Mouse (Mus musculus): Measurements from ENCODE around the gene Zfp316.

Zfp316 gene

GRCm38 (mm10) chr5:143269363-143270150 is at the start of gene Zfp316:
Gene Zfp316, minus strand, starts transcription at chr5:143270022.
- DNase-seq (ENCODE audit: low read depth, low spot score) = peak; percentile 89

GRCm38 (mm10) chr5:143317288-143317610 is 47.4 kb upstream of the Zfp316 start:
- no peak for DNase-seq (ENCODE audit: low read depth, low spot score)

DNA sequence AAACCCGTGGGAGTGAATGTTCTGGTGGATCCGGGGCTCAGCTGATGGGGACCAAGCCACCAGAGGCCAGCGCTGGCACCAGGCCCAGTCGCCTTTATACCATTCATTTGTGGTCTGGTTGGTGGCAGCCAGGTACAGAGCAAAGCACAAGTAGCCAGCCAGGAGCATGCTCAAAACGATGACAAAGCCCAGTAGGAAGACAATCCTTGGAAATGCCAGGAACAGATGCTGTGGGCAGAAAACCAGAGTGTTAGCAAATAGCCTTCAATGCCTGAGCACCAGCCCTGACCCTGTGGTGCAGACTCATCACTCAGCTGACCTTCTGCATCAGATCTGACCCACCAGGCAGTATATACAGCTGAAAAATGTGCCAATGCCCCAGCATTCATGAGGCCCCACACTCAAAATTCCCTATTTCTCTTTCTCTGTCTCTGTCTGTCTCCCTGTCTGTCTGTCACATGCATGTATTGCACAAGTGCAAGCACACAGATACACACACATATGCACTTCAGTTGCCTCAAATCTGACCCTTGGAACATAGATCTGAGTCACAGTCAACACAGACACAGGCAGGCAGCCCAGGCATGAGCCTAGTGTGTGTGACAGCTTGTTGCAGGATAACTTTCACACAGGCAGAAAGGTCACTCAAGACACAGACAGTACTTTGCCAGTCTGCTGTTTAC is 46.9 kb upstream of the Zfp316 start:
- DNase-seq (ENCODE audit: low read depth, low spot score) = no peak

GRCm38 (mm10) chr5:143315514-143315888 is 45.7 kb upstream of the Zfp316 start:
- DNase-seq (ENCODE audit: low read depth, low spot score) = no peak

- peak; percentile 92 for DNase-seq (ENCODE audit: low read depth, low spot score)
Measured at GRCm38 (mm10) chr5:143314730-143315513, 45.1 kb upstream of the Zfp316 start, which contains the start of gene E130309D02Rik. Gene E130309D02Rik, minus strand, starts transcription at chr5:143315360.

DNA sequence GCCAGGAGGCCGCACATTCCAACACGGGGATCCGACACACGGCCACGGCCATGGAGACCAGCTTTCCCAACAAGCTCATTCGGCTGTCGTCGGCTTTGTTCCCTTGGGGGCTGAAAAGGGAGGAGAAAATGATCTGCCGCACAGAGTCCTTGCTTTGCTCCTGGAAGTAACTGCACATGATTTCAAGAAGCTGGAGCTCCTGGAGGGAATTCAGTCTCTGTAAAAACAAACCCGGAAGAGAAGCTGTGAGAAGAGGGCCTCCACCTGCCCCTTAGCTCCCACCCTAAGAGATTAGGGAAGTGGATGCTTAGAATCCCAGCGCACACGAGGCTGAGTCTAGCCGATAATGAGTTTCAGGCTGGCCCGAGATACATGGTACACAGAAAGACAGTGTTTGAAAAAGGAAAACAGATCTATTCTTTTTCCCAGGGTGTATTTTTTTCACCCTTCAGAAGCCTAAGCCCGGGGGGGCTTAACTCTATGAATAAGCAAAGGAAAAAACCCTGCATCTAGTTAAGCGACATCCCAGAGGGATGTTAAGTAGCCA is 44.4 kb upstream of the Zfp316 start:
- no peak for DNase-seq (ENCODE audit: low read depth, low spot score)

DNA sequence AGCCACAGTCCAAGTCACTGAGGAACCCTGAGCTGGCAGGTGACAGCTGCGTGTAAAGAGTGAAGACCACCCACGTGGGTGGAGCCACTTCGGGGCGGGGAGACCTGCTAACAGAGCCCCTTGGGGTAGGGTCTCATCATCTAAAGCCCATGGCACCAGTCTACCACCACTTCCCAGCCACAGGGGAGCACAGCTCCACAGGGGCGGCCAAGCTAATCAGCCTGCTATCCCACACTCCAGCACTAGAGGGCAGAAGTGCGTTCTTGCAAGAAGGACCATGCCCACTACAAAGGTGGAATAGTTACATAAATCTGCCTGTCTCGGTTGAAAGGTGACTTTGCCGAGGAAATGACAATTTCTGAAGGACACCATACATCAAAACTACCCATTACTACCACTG is 42.1 kb upstream of the Zfp316 start:
- peak; percentile 92 for DNase-seq (ENCODE audit: low read depth, low spot score)

- no peak for DNase-seq (ENCODE audit: low read depth, low spot score)
Measured at GRCm38 (mm10) chr5:143309916-143310315, 40.1 kb upstream of the Zfp316 start.

- no peak for DNase-seq (ENCODE audit: low read depth, low spot score)
Measured at GRCm38 (mm10) chr5:143308825-143309224, 39.0 kb upstream of the Zfp316 start.

GRCm38 (mm10) chr5:143304251-143304650 is 34.4 kb upstream of the Zfp316 start:
- DNase-seq (ENCODE audit: low read depth, low spot score) = no peak

DNA sequence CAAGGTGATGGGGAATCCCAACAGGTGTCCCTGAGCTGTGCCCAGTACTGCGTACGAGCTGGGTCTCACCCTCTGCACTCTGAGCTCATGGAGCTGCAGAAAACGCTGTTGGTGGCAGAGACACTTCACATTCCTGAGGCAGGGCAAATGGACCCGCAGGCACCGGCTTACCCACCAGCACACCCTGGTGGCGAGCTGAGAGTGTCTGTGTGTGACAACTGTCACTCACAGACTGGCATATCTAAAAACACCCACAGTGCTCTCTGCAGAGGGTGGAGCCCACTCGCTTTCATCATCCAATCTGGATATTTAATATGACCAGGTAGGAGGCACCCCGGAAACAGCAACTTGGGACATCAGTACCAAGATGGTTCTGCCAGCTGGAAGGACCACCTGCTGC is 31.5 kb upstream of the Zfp316 start:
- no peak for DNase-seq (ENCODE audit: low read depth, low spot score)

GRCm38 (mm10) chr5:143299686-143300085 is 29.9 kb upstream of the Zfp316 start:
- peak; percentile 52 for DNase-seq (ENCODE audit: low read depth, low spot score)

DNA sequence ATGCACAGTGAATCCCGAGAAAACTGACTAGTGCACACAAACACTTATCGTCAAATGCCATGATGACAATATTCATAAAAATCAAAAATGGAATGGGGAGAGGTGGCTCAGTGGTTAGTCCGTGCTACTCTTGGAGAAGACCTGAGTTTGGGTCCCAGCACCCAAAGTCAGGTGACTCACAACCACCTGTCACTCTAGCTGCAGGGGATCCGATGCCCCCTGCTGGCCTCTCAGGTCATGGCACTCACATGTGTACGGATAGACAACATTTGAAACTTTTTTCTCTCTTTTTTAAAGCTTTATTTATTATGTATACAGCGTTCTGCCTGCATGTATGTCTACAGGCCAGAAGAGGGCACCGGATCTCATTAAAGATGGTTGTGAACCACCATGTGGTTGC is 28.6 kb upstream of the Zfp316 start:
- no peak for DNase-seq (ENCODE audit: low read depth, low spot score)

GRCm38 (mm10) chr5:143297986-143298385 is 28.2 kb upstream of the Zfp316 start:
- no peak for DNase-seq (ENCODE audit: low read depth, low spot score)

GRCm38 (mm10) chr5:143295330-143295729 is 25.5 kb upstream of the Zfp316 start:
- DNase-seq (ENCODE audit: low read depth, low spot score) = peak; percentile 40

DNA sequence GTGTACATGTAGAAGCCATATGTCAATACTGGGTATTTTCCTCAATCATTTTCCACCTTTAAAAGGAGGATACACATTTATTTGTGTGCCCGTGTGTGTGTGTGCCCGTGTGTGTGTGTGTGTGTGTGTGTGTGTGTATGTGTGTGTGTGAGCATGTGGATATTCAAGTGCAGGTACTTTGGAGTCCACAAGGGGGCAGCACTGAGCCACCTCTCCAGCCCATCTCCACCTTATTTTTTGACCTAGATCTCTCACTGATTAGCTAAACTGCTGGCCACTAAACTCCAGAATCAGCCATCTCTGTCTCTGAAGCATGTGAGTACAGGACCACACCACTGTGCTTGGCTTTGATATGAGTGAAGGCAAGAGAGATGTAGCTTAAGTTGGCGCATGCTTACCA is 25.0 kb upstream of the Zfp316 start:
- DNase-seq (ENCODE audit: low read depth, low spot score) = no peak

DNA sequence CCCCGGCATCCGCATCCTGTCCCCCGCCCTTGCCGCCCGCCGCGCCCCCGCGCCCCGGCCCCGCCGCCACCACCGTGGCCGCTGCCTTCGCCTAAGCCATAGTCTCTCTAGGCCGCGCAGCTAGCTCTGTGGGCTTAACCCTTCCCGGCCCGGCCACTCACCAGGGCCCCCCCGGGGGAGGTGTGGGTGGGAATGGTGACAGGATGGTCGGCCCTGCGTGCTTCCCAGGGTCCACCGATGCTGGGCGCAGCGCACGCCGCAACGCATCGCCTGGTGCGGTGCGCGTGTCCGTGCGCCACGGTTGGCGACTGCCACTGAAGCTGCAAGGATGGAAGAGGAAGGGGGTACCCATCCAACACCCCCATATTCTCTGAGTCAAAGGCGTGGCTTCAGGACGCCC is 23.6 kb upstream of the Zfp316 start, which contains the start of gene Zfp853:
Zfp853 (minus strand) TSS at position 220 of the 400 bp plus-strand sequence.
- DNase-seq (ENCODE audit: low read depth, low spot score) = no peak

DNA sequence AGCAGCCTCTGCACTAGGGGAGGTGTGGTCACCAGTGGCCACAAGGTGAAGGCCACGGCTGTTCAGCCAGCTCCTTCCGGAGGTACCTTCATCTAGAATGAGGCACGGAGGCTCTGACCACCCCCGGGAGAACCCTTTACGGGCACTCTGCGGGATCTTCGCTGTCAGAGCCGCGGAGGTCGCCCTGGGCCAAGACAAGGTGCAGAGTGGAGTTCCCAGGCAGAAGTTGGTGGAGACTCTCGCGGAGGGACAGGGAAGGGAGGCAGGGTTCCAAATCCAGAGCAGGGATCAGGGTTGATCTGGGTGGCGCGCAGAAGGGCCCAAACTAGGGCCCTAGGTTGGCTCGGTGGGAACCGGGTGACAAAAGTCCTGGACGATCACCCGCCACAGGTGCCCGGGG is 23.1 kb upstream of the Zfp316 start:
- DNase-seq (ENCODE audit: low read depth, low spot score) = no peak

DNA sequence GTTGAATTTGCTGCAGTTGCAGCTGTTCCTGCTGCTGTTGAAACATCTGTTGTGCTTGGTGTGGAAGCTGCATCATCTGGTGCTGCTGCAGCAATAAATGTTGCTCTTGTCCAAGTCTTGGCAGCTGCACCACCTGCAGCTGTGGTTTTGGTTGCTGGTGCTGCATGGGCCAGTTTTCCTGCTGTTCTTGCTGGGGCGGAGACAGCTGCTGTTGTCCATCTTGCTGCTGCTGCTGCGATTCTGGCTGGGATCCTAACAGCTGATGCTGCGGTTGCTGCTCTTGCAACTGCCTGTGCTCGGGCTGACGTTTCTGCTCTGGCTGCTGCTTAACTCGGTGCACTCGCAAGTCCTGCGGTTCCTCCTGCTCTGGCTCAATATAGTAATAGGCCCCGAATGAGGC is 19.5 kb upstream of the Zfp316 start:
- DNase-seq (ENCODE audit: low read depth, low spot score) = no peak

DNA sequence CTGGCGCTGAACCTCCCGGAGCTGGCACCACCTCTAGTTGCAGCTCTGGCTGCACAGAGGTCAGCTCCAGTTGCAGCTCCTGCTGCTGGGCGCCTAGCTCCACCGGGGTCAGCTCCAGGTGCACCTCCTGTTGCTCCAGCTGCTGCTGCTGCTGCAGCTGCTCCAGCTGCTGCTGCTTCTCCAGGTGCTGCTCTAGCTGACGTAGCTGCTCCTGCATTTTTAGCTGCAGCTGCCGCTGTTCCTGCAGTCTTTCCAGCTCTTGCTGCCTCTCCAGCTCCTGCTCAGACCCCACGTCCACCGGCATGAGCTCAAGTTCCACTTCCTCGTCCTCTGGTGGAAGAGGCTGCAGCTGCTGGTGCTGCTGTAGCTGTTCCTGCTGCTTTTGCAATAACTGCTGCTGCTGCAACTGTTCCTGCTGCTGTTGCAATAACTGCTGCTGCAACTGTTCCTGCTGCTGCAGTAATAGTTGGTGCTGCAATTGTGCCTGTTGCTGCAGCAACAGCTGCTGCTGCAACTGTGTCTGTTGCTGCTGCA is 18.6 kb upstream of the Zfp316 start:
- DNase-seq (ENCODE audit: low read depth, low spot score) = no peak

DNA sequence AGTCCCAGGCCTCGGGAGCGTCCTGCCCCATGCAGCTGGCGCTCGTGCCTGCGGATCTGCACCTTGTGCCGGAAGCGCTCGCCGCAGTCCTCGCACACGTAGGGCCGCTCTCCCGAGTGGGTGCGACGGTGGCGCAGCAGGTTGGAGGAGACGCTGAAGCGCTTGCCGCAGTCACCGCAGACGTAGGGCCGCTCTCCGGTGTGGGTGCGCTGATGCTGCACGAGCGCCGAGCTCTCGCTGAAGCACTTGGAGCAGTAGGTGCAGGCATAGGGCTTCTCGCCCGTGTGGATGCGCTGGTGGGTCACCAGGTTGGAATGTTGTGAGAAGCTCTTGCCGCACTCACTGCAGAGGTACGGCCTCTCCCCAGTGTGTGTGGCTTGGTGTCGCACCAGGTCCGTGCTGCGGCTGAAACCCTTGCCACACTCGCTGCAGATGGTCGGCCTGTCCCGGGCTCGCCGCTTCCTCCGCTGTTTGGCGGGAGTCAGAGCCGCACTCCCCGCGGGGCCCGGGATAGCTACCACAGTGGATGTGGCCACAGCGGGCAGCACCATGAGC is 18.0 kb upstream of the Zfp316 start:
- peak; percentile 56 for DNase-seq (ENCODE audit: low read depth, low spot score)

DNA sequence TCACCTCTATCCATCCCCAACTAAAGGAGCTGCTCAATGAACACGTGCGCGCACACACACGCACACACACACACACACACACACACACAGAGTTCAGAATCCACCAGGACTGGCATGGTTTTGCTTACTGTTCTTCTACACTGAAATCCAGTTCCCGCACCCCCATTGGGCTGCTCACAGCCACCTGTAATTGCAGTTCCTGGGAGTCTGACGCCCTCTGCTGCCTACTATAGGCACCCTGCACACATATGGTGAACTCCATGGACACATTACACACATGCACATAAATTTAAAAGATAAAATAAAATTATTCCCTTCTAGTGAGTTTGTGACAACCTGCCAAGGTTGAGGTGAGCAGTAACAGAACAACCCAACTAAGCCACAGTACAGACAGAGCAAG is 14.9 kb upstream of the Zfp316 start:
- no peak for DNase-seq (ENCODE audit: low read depth, low spot score)
